Mouse (Mus musculus): ENCODE measurements around the gene Selenbp2. TPM values are rescaled to one million over a fixed set of nuclear protein-coding genes. Genes with fewer than 3 reads are reported as not detected.
"Not testable (repeated sequence)": the region's sequence is repeated elsewhere in the genome, so short reads cannot be mapped to it uniquely, and the experiment has no call there.

The Selenbp2 gene
- polyA plus RNA-seq, 1 experiment from 2014 or later = 1.1 TPM

DNA sequence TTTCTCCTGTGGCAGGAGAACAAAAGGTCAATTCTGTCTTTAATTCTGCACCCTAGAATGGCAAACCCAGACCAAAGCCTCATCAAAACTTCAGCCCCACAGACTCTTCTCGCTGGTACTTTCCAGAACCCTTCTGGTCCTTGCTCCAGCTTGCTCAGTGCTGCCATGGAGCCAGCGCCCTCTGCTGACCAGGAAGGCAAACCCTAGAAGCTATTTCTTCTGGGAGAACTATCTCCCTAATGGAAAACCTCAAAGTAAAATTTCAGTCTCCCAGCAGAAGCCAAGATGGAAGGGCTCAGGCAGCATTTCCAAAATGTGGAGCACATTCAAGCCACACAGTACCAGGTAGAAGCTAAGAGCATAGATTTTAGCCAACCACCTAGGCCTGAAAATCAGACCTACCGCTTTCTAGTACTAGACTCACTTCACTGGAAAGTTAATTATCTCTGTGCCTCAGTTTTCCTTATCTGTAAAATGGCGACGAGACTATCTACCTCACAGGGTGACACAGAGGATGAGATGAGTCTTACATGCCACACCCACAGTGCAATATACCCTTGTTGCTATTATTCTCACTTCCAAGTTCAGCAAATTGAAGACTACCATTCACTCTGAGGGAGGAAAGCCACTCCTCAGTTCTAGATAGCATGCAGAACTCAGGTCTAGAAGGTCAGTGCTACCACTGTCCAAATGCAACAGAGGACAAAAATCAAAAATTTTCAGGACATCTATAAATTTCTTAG is 28.1 kb upstream of the Selenbp2 start:
- H3K4me2 ChIP-seq (ENCODE audit: low read depth, severe bottlenecking); H3K9ac ChIP-seq (ENCODE audit: low read length); H3K27me3 ChIP-seq (ENCODE audit: control insufficient read depth, insufficient read depth, low read length); H3K4me3 ChIP-seq (ENCODE audit: low read depth, low read length); H3K4me1 ChIP-seq (ENCODE audit: control insufficient read depth, insufficient read depth, low read length); ATAC-seq (ENCODE audit: insufficient number of reproducible peaks, low FRiP score, low TSS enrichment, low read depth); H3K27ac ChIP-seq (replicated peaks; ENCODE audit: low read depth, low read length); H3K9me3 ChIP-seq (ENCODE audit: control insufficient read depth, low read length); DNase-seq (ENCODE audit: low spot score); H3K36me3 ChIP-seq (ENCODE audit: control insufficient read depth, insufficient read depth, low read length): not testable (repeated sequence)
- WGBS = 86% methylated on average over 3 of the region's 5 CpGs

DNA sequence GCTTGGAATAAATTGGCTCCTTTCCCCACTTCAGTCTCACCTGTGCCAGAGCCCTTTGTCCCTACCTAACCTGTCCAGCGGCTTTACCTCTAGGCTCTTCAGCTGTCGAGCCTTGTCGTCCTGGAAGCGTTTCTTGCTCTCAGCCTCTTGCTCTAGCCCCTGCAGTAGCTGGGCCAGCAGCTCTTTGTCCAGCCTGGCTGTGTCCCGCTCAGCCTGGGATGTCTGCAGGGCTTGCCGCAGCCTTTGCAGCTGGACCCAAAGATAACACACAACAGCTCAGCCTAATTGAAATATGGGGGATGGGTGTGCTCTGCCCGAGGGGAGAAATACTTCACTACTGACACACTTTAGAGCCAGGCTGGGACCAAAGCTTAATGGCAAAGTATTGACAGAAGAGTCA is 27.5 kb upstream of the Selenbp2 start:
- H3K27me3 ChIP-seq (ENCODE audit: control insufficient read depth, insufficient read depth, low read length); DNase-seq (ENCODE audit: low spot score); ATAC-seq (ENCODE audit: insufficient number of reproducible peaks, low FRiP score, low TSS enrichment, low read depth); H3K36me3 ChIP-seq (ENCODE audit: control insufficient read depth, insufficient read depth, low read length); H3K9me3 ChIP-seq (ENCODE audit: control insufficient read depth, low read length); H3K4me1 ChIP-seq (ENCODE audit: control insufficient read depth, insufficient read depth, low read length); H3K4me2 ChIP-seq (ENCODE audit: low read depth, severe bottlenecking); H3K9ac ChIP-seq (ENCODE audit: low read length); H3K27ac ChIP-seq (replicated peaks; ENCODE audit: low read depth, low read length); H3K4me3 ChIP-seq (ENCODE audit: low read depth, low read length): not testable (repeated sequence)
- 27% methylated on average over 7 of the region's 7 CpGs for WGBS

DNA sequence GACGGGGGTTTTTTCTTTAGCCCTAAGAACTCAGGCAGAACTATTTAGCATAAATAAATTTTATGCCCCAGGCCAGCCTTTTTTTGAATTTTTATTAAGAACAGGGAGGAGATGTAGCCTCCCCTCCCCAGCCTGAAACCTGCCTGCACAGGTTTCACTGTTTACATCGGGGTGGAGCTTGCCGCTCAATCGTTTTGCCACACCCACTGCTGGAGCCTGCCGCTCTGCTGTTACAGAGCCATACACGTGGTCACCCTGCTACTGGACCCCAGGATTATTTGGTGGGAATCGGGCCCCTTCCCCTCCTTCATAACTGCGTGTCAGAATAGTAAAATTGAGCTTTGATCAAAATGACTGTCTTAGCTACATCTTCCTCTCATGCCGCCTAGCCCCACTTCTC is 18.3 kb upstream of the Selenbp2 start:
- not testable (repeated sequence) for H3K36me3 ChIP-seq (ENCODE audit: control insufficient read depth, insufficient read depth, low read length); H3K9me3 ChIP-seq (ENCODE audit: control insufficient read depth, low read length); ATAC-seq (ENCODE audit: insufficient number of reproducible peaks, low FRiP score, low TSS enrichment, low read depth); H3K4me3 ChIP-seq (ENCODE audit: low read depth, low read length); H3K27ac ChIP-seq (replicated peaks; ENCODE audit: low read depth, low read length); H3K27me3 ChIP-seq (ENCODE audit: control insufficient read depth, insufficient read depth, low read length); H3K4me2 ChIP-seq (ENCODE audit: low read depth, severe bottlenecking); DNase-seq (ENCODE audit: low spot score); H3K9ac ChIP-seq (ENCODE audit: low read length); H3K4me1 ChIP-seq (ENCODE audit: control insufficient read depth, insufficient read depth, low read length)
- 88% methylated on average over 9 of the region's 9 CpGs for WGBS

DNA sequence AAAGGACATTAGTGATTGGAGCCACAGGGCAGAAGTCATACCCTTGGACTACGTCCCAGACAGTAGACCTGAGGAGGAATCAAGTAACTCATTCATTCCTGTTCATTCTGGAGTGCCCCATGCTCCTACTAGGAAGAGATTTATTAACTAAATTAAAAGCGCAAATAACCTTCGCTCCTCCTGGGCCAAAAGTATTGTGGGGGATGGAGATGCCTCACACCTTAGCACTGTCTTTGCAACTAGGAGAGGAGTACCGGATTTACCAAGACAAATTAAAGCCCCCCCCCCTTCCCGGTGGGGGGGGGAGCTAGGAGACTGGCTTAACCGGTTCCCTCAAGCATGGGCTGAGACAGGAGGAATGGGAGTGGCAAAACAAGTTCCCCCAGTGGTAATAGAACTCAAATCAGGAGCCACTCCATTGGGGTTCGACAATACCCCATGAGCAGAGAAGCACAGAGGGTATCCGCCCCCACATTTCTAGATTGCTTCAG is 14.0 kb upstream of the Selenbp2 start:
- no peaks in the 10 kb centered on the region for H3K9me3 ChIP-seq (ENCODE audit: control insufficient read depth, low read length)
- H3K27ac ChIP-seq (replicated peaks; ENCODE audit: low read depth, low read length) = no peak overlapping the region
- no peaks in the 10 kb centered on the region for H3K27me3 ChIP-seq (ENCODE audit: control insufficient read depth, insufficient read depth, low read length)
- H3K4me2 ChIP-seq (ENCODE audit: low read depth, severe bottlenecking) = no peak overlapping the region
- H3K9ac ChIP-seq (ENCODE audit: low read length) = no peak overlapping the region
- DNase-seq (ENCODE audit: low spot score) (no peak), ATAC-seq (ENCODE audit: insufficient number of reproducible peaks, low FRiP score, low TSS enrichment, low read depth) (no peak)
- H3K36me3 ChIP-seq (ENCODE audit: control insufficient read depth, insufficient read depth, low read length) = no peaks in the 10 kb centered on the region
- no peaks in the 10 kb centered on the region for H3K4me1 ChIP-seq (ENCODE audit: control insufficient read depth, insufficient read depth, low read length)
- 76% methylated on average over 8 of the region's 8 CpGs for WGBS
- no peak overlapping the region for H3K4me3 ChIP-seq (ENCODE audit: low read depth, low read length)

DNA sequence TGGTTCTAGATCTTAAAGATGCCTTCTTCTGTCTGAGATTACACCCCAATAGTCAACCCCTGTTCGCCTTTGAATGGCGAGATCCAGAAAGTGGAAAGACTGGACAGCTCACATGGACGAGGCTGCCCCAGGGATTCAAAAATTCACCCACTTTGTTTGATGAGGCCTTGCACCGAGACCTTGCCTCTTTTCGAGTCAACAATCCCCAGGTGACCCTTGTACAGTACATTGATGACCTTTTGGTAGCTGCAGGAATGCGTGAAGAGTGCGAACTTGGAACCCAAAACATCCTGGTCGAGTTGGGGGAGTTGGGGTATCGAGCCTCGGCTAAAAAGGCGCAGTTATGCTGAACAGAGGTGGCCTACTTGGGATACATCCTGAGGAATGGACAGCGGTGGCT is 13.3 kb upstream of the Selenbp2 start:
- not testable (repeated sequence) for H3K36me3 ChIP-seq (ENCODE audit: control insufficient read depth, insufficient read depth, low read length); H3K4me3 ChIP-seq (ENCODE audit: low read depth, low read length); H3K4me2 ChIP-seq (ENCODE audit: low read depth, severe bottlenecking); DNase-seq (ENCODE audit: low spot score); H3K9ac ChIP-seq (ENCODE audit: low read length); ATAC-seq (ENCODE audit: insufficient number of reproducible peaks, low FRiP score, low TSS enrichment, low read depth); H3K27ac ChIP-seq (replicated peaks; ENCODE audit: low read depth, low read length); H3K4me1 ChIP-seq (ENCODE audit: control insufficient read depth, insufficient read depth, low read length); H3K9me3 ChIP-seq (ENCODE audit: control insufficient read depth, low read length); H3K27me3 ChIP-seq (ENCODE audit: control insufficient read depth, insufficient read depth, low read length)
- 92% methylated on average over 12 of the region's 12 CpGs for WGBS

DNA sequence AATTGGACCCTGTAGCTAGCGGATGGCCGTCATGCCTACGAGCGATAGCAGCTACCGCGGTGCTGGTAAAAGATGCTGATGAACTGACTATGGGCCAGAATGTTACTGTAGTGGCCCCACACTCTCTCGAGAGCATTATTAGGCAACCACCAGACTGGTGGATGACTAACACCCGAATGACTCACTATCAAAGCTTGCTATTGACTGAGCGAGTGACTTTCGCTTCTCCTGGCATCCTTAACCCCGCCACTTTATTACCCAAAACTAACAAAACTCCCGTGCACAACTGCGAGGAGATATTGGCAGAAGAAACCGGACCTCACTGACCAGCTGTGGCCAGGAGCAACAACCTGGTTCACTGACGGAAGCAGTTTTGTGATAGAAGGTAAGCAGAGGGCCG is 12.6 kb upstream of the Selenbp2 start:
- Histone ChIP-seq H3K4me2 (ENCODE audit: low read depth, severe bottlenecking) (no peak overlapping the region), H3K4me3 (ENCODE audit: low read depth, low read length) (no peak overlapping the region), H3K9me3 (ENCODE audit: control insufficient read depth, low read length) (no peaks in the 10 kb centered on the region), H3K27ac (replicated peaks; ENCODE audit: low read depth, low read length) (no peak overlapping the region), H3K36me3 (ENCODE audit: control insufficient read depth, insufficient read depth, low read length) (no peaks in the 10 kb centered on the region), H3K4me1 (ENCODE audit: control insufficient read depth, insufficient read depth, low read length) (no peaks in the 10 kb centered on the region), H3K27me3 (ENCODE audit: control insufficient read depth, insufficient read depth, low read length) (no peaks in the 10 kb centered on the region), H3K9ac (ENCODE audit: low read length) (no peak overlapping the region)
- no peak for ATAC-seq (ENCODE audit: insufficient number of reproducible peaks, low FRiP score, low TSS enrichment, low read depth)
- no peak for DNase-seq (ENCODE audit: low spot score)
- WGBS = 91% methylated on average over 16 of the region's 16 CpGs

DNA sequence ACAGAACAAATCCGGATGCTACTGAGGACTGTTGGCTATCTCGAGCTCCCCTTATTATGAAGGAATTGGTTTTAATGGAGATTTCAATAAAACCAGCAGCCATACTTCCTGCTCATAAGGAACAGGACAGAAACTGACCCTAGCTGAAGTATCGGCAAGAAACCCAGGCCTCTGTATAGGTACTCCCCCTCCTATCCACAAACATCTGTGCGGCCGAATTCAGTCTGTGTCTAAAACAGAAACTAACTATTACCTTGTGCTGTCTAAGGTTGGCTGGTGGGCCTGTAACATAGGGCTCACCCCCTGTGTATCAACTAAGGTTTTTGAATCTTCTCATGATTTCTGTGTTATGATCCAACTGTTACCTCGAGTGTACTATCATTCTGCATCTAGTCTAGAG is 9.7 kb upstream of the Selenbp2 start:
- Histone ChIP-seq H3K27me3 (ENCODE audit: control insufficient read depth, insufficient read depth, low read length) (no peaks in the 10 kb centered on the region), H3K4me1 (ENCODE audit: control insufficient read depth, insufficient read depth, low read length) (no peaks in the 10 kb centered on the region), H3K27ac (replicated peaks; ENCODE audit: low read depth, low read length) (no peak overlapping the region), H3K4me2 (ENCODE audit: low read depth, severe bottlenecking) (no peak overlapping the region), H3K9ac (ENCODE audit: low read length) (no peak overlapping the region), H3K4me3 (ENCODE audit: low read depth, low read length) (no peak overlapping the region), H3K9me3 (ENCODE audit: control insufficient read depth, low read length) (no peaks in the 10 kb centered on the region), H3K36me3 (ENCODE audit: control insufficient read depth, insufficient read depth, low read length) (no peaks in the 10 kb centered on the region)
- no peak for DNase-seq (ENCODE audit: low spot score)
- 73% methylated on average over 6 of the region's 6 CpGs for WGBS
- ATAC-seq (ENCODE audit: insufficient number of reproducible peaks, low FRiP score, low TSS enrichment, low read depth) = no peak

DNA sequence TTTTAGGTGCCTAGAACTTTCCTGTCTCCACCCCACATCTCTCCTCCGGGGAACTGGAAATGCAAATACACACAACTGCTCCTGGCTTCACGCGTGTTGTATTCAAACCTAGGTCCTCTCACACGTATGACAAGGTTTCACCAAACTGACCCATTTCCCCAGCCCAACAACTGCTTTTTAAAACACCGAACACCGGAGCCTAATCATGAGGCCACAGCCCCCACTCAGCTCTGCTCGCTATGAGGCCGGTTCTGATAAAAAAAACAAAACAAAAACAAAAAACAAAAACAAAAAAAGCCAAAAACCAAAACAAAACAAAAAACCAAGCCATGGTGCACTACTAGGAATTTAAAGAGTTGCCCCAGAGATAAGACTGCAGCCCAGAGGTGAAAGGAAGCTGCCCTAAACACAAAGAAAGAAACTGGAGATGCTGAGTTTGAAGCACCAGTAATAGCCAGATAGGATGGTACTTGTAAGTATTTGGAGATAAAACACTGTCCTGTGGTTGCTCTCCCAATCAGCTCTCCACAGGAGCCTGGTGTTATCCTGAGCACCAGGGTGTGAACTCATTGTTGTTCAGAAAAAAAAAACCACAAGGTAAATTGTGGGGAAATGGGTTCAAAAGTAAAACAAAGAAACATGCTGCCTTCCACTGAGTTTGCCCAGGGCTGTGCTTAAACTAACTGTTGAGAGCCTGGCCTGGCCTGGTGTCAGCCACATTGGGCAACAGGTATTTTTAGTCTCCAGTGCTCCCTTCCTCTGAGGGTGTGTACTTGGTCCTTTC is 7.2 kb upstream of the Selenbp2 start:
- H3K9ac ChIP-seq (ENCODE audit: low read length); H3K9me3 ChIP-seq (ENCODE audit: control insufficient read depth, low read length); H3K4me3 ChIP-seq (ENCODE audit: low read depth, low read length); H3K4me1 ChIP-seq (ENCODE audit: control insufficient read depth, insufficient read depth, low read length); H3K27me3 ChIP-seq (ENCODE audit: control insufficient read depth, insufficient read depth, low read length); H3K36me3 ChIP-seq (ENCODE audit: control insufficient read depth, insufficient read depth, low read length); DNase-seq (ENCODE audit: low spot score); H3K4me2 ChIP-seq (ENCODE audit: low read depth, severe bottlenecking); ATAC-seq (ENCODE audit: insufficient number of reproducible peaks, low FRiP score, low TSS enrichment, low read depth); H3K27ac ChIP-seq (replicated peaks; ENCODE audit: low read depth, low read length): not testable (repeated sequence)
- WGBS = 91% methylated on average over 8 of the region's 8 CpGs

Data from limb, embryonic 11.5 days (tissue).